Mouse (Mus musculus): ENCODE data around the gene Il7r. TPM values are rescaled to one million over a fixed set of nuclear protein-coding genes. Genes with fewer than 3 reads are reported as not detected.

The Il7r gene
- total RNA-seq, 1 experiment from 2014 or later, result 7.5 TPM

- ATAC-seq (replicated peaks; ENCODE audit: insufficient number of reproducible peaks, low FRiP score, low TSS enrichment, poor library complexity, severe bottlenecking), result no peak
These were observed 40.4 kb downstream of the Il7r start for GRCm38 (mm10) chr15:9489417-9490118.

- no peak for ATAC-seq (replicated peaks; ENCODE audit: insufficient number of reproducible peaks, low FRiP score, low TSS enrichment, poor library complexity, severe bottlenecking)
These were observed 56.8 kb downstream of the Il7r start for GRCm38 (mm10) chr15:9473188-9473587.

- no peak for ATAC-seq (replicated peaks; ENCODE audit: insufficient number of reproducible peaks, low FRiP score, low TSS enrichment, poor library complexity, severe bottlenecking)
These were observed 57.4 kb downstream of the Il7r start for GRCm38 (mm10) chr15:9472618-9473017.

GRCm38 (mm10) chr15:9472167-9472566 lies 57.8 kb downstream of the Il7r start:
- no peak for ATAC-seq (replicated peaks; ENCODE audit: insufficient number of reproducible peaks, low FRiP score, low TSS enrichment, poor library complexity, severe bottlenecking)

GRCm38 (mm10) chr15:9471053-9471685 lies 58.8 kb downstream of the Il7r start:
- ATAC-seq (replicated peaks; ENCODE audit: insufficient number of reproducible peaks, low FRiP score, low TSS enrichment, poor library complexity, severe bottlenecking), result no peak

GRCm38 (mm10) chr15:9464039-9464438 lies 65.9 kb downstream of the Il7r start:
- ATAC-seq (replicated peaks; ENCODE audit: insufficient number of reproducible peaks, low FRiP score, low TSS enrichment, poor library complexity, severe bottlenecking), result no peak

GRCm38 (mm10) chr15:9463521-9464027 lies 66.4 kb downstream of the Il7r start:
- peak; percentile 74 for ATAC-seq (replicated peaks; ENCODE audit: insufficient number of reproducible peaks, low FRiP score, low TSS enrichment, poor library complexity, severe bottlenecking)

Other genes starting within 250 kb of the Il7r start
- gene Ugt3a2, start 194.6 kb downstream of the Il7r start, total RNA-seq (2017), result not detected in 3 replicates
- gene Capsl, start 94.1 kb downstream of the Il7r start, total RNA-seq (2017), result 0.87 to 3.1 TPM in 2 of 3 replicates, not detected in the other
- 0.39 TPM in 1 of 3 replicates, not detected in the others for gene Spef2, start 218.7 kb upstream of the Il7r start, total RNA-seq (2017)